Mouse (Mus musculus): ENCODE results near the gene Tmc3.

DNA sequence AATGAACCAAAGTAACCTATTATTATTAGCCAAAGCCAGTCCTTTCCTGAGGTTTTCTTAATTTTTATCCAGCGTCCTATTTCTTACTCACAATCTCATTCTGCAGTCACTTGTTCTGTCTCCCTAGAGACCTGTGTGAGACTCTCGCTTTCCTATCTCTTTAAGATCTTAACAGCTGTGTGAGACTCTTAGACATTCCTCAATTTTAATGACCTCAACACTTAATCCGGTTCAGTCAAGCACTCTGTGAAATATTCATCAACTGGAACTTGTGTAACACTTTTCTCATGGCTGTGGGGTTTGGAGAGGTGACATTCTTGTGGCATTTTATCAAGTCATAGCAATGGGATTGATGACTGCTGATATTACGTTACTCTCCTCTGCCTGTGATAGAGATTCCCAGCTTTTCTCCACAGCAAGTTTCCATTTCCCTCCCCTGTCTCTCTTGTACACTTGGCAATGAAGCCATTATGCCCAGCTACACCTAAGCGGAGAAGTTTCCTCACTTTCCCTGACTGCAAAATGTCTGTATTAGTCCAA, 25.9 kb upstream of the Tmc3 start:
- TF ChIP-seq CTCF (IDR thresholded peaks at IDR 0.05; ENCODE audit: low read depth, low read length) (no peak), POLR2A (IDR thresholded peaks at IDR 0.05; ENCODE audit: borderline replicate concordance, low read depth, low read length) (no peak)

Measured in bone marrow macrophage, adult 2 months (primary cell).